Mouse (Mus musculus) yolk sac, embryonic 10.5 days (tissue): Measurements from ENCODE around the gene Ccdc136.
"Not testable (repeated sequence)": the region's sequence is repeated elsewhere in the genome, so short reads cannot be mapped to it uniquely, and the experiment has no call there.

Experiments
- DNase-seq: peaks from one replicate; pipeline ENCODE4 v3.0.0-alpha.2; 2017; ENCODE audit warnings: low spot score

Gene Ccdc136

GRCm38 (mm10) chr6:29395910-29396713, at the start of gene Ccdc136:
TSS of gene Ccdc136 (plus strand) at chr6:29396309.
- peak; percentile 75 for DNase-seq

DNA sequence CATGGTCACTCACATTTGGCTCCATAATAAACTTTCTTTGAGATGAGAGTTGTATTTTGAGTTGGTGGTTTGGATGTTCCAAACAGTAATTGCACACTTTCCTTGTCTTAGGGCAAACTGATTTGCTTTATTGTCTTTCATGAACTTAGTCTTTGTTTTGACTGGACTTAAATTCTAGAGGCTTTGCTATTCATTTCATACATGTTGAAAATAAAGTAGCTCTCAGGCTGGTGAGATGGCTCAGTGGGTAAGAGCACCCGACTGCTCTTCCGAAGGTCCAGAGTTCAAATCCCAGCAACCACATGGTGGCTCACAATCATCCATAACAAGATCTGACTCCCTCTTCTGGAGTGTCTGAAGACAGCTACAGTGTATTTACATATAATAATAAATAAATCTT, 49.6 kb upstream of the Ccdc136 start:
- DNase-seq, result not testable (repeated sequence)

- no peak for DNase-seq
Observed at GRCm38 (mm10) chr6:29347189-29347588, 48.9 kb upstream of the Ccdc136 start.

GRCm38 (mm10) chr6:29347665-29348370, 48.3 kb upstream of the Ccdc136 start, which contains the start of gene Calu:
TSS of gene Calu (plus strand) at chr6:29348069.
- DNase-seq, result peak; percentile 98

- DNase-seq, result no peak
Observed at GRCm38 (mm10) chr6:29348371-29348724, 47.8 kb upstream of the Ccdc136 start.

- DNase-seq, result no peak
Observed at GRCm38 (mm10) chr6:29351613-29352012, 44.5 kb upstream of the Ccdc136 start.

DNA sequence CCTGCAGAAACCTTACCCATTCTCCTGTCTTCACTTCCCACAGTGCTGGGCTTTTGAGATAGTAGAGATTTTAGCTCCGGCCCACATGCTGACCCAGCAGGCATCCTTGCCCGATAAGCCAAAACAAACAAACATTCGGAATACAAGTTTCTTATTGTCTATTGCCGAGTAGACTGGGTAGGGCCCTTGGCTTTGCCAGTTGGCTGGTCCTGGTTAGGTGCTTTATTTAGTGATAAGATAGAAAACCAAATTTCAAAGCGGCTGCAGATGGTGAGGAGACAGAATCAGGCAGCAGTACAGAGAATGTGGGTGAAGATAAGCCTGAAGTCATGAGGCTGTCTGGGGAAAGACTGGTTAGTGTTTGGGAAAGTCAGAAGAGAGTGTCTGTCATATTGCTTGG, 43.3 kb upstream of the Ccdc136 start:
- no peak for DNase-seq

GRCm38 (mm10) chr6:29359386-29359785, 36.7 kb upstream of the Ccdc136 start:
- no peak for DNase-seq

DNA sequence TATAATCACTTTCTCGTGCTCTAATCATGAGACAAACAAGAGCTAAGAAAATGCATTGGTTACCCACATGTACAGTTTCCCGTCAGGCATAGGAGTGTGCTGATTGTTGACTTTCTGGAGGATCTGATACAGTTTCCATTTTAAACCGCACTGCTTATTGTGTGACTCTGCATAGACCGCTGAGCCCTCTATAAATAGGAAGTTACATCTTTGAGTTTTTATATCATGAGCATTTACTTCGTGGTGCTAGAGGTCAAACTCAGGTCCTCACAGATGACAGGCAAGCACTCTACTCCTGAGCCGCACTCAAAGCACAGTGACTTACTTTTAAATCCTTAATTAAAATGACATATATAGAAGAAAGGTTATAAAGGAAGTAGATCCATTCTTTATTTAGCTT, 35.9 kb upstream of the Ccdc136 start:
- DNase-seq, result no peak

GRCm38 (mm10) chr6:29362246-29363128, 33.6 kb upstream of the Ccdc136 start:
- DNase-seq, result no peak

DNA sequence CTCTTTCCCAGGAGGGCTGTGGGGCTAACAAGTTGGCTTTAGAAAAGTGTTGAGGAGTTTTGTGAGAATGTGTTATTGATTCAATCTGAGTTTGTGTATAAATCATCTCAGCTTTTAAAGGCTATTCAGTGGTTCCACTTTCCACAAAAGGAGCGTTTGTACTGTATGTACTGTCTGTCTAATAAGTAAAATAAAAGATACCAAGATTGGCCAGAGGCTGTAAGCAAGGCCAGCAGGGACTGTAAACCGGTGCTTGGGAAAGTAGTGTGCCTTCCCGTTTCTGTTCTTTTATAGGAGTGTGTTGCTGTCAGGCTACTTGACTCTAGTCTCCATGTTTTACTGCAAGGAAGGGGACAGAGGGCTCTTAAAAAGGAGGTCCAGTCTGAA, 33.0 kb upstream of the Ccdc136 start:
- DNase-seq, result no peak

- no peak for DNase-seq
Observed at GRCm38 (mm10) chr6:29365277-29365676, 30.8 kb upstream of the Ccdc136 start.

GRCm38 (mm10) chr6:29377386-29377785, 18.7 kb upstream of the Ccdc136 start:
- no peak for DNase-seq

DNA sequence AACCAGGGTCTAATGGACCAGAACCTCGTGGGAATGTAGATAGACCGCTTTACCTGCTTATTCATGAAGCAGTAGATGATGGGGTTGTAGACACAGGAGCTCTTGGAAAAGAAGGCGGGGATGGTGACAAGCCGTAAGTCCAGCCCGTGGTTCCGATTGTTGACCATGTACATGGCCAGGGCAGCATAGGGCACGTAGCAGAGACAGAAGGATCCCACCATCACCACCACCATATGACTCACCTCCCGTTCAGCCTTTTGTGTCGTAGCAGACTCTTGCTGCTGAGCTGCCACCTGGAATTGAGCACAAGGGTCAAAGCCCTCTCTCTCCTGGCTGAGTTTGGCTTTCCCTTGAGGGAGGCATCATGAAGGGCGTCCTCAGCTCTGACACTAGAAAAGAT, 17.4 kb upstream of the Ccdc136 start:
- DNase-seq, result no peak

- no peak for DNase-seq
Observed at GRCm38 (mm10) chr6:29379954-29380353, 16.2 kb upstream of the Ccdc136 start.

GRCm38 (mm10) chr6:29382442-29382841, 13.7 kb upstream of the Ccdc136 start:
- no peak for DNase-seq

GRCm38 (mm10) chr6:29388052-29388518, 8.0 kb upstream of the Ccdc136 start, which contains the start of gene Opn1sw:
TSS of gene Opn1sw (minus strand) at chr6:29388468.
- DNase-seq, result peak; percentile 63

GRCm38 (mm10) chr6:29388606-29389080, 7.5 kb upstream of the Ccdc136 start:
- peak; percentile 62 for DNase-seq

- no peak for DNase-seq
Observed at GRCm38 (mm10) chr6:29389425-29389824, 6.7 kb upstream of the Ccdc136 start.

DNA sequence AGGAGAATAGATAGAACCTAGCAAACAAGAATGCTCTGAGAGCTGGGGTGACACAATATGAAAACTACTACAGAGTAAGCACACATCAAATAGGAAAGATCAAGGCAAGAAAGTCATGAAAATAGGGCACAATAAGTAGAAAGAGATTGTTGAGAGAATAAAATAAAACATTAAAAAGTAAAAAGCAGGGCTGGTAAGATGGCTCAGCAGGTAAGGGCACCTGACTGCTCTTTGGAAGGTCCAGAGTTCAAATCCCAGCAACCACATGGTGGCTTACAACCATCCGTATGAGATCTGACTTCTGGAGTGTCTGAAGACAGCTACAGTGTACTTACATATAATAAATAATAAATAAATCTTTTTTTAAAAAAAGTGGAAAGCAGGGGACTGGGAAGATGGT, 5.6 kb upstream of the Ccdc136 start:
- DNase-seq, result not testable (repeated sequence)

DNA sequence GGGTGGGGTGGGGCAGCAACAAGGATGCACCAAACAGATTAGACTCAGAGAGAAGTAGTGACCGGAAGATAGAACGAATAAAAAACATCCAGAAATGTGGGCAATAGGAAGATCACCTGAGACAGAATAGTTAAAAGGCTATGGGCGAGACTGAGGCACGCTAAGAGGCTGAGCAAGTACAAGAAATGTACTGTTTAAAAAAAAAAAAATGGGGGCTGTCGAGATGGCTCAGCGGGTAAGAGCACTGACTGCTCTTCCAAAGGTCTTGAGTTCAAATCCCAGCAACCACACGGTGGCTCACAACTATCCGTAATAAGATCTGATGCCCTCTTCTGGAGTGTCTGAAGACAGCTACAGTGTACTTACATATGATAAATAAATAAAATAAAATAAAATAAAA, 4.9 kb upstream of the Ccdc136 start:
- not testable (repeated sequence) for DNase-seq

DNA sequence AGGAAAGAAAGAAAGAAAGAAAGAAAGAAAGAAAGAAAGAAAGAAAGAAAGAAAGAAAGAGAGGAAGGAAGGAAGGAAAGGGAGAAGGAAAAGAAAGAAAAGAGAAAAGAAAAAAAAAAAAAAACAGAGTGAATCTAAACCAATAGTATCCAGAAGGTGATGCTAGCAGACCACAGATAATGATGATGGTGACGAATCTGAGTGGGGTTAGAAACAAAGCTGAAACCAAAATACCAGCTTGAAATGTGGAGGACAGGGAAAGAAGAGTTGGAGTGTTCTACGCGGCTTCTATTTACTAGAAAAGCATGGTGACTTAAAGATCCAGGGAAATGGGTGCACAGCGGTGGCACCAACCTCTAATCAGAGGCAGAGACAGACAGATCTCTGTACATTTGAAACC, 4.3 kb upstream of the Ccdc136 start:
- no peak for DNase-seq
